Mouse (Mus musculus) small intestine, adult 2 months (tissue): Measurements from ENCODE around the gene Grm8.

ENCODE experiments used
- CTCF ChIP-seq: fragments of 200-500 bp; IDR thresholded peaks from 2 replicates; pipeline ENCODE4 v1.5.1; 2012; ENCODE audit warnings: low read depth, mild to moderate bottlenecking, control low read depth, inconsistent platforms, low read length, moderate library complexity, mixed read lengths; ENCODE audit not compliant: insufficient replicate concordance, insufficient read length; ENCODE audit errors: extremely low read depth
- POLR2A ChIP-seq: fragments of 200-500 bp; IDR thresholded peaks from 2 replicates; pipeline ENCODE4 v1.6.1; 2012; ENCODE audit warnings: low read depth, mild to moderate bottlenecking, control low read depth, inconsistent platforms, low read length, moderate library complexity

DNA sequence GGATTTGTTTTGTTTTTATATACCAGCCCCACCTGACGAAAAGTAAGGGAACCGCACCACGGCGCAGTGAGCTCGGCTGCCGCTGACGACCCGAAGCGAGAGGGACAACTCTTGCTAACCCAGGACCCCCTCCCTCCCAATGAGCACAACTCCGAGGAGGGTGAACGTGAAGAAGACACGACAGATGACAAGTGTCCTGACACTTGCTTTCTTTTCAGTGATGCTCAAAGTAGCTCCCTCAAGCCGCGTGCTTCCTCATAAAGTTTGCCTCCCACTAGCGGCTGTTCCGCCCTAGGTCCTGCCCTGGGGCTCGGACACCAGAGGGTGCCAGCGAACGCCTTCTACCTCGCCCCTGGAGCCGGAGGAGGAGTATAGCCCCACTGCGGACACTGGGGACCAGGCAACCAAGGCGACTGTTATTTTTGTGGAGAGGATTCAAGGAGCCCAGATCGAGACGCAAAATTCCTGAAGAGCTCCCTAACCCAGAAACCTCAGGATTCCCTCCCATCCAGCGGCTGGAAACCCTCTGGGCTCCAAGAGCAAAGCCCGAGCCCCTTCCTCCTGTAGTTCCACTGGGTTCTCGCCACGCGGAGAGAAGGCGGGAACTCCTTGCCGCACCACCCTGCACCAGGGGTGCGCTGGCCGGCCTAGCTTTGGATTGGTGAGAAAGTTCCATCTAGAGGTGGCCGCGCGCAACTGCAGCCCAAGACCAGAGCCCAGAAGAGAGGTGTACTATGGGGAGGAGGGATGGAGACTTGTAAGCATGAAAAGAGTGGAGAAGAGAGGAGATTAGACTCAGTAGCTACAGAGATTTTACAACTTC is 644 bp upstream of the Grm8 start:
- TF ChIP-seq POLR2A (no peak), CTCF (peak; percentile 55; the same call in 1 of the 2 replicates)
